Mouse (Mus musculus) thymus, postnatal 36 days (tissue): ENCODE results near the gene Acot8.

Experiments
- DNase-seq, 2 experiments: peaks; one replicate each; pipeline ENCODE4 v3.0.0; 2022; ENCODE audit warnings: mixed read lengths in 2 of 2

The Acot8 gene

DNA sequence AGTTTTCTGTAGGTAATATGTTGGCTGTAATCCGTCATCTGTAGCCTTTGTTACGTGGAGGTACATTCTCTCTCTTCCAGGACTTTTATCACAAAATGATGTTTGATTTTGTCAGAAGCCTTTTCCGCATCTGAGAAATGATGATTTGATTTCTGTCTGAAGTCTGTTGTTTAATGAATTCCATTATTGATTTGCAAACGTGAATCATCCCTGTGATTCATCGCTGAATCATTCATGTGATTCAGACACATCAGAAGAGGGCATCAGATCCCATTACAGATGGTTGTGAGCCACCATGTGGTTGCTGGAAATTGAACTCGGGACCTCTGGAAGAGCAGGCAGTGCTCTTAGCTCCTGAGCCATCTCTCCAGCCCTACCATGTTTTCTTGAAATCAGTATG is 55.7 kb downstream of the Acot8 start:
- DNase-seq = no peak

- DNase-seq = no peak
These were observed 56.5 kb downstream of the Acot8 start for GRCm38 (mm10) chr2:164748191-164748590.

- DNase-seq = no peak
These were observed 58.0 kb downstream of the Acot8 start for GRCm38 (mm10) chr2:164746693-164747092.

DNA sequence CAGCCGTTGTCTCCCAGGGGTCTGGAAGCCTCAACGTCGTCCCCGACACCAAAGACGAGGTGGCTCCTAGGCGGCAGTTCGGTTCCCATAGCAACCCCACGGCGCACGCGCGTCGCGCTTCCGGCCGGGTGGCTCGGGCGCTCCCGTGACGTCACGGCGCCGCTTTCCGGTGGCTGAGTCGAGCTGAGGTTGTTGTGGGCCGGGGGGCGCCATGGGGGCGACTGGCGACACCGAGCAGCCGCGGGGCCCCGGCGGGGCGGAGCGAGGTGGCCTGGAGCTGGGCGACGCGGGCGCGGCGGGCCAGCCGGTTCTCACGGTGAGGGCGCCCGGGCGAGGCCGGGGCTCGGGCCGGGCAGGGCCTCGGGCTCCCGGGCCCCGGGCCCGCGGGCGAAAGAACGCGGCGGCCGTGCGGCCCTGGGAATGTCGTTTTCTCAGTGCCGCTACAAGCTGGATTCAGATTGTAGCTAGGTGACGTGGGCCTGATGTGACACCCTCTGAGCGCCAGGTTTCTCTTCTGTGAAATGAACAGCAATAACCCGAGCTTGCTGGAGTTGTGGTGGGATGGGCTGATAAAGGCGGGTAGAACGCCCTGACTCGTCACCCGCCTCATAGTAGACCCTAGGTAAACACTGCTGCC is 58.7 kb downstream of the Acot8 start, which contains the start of the genes Wfdc3 and Dnttip1:
Gene Wfdc3, minus strand, starts transcription at position 89 of the 637 bp plus-strand sequence.
Gene Dnttip1, plus strand, starts transcription at position 141 of the 637 bp plus-strand sequence.
- peak; percentile 96 for DNase-seq

DNA sequence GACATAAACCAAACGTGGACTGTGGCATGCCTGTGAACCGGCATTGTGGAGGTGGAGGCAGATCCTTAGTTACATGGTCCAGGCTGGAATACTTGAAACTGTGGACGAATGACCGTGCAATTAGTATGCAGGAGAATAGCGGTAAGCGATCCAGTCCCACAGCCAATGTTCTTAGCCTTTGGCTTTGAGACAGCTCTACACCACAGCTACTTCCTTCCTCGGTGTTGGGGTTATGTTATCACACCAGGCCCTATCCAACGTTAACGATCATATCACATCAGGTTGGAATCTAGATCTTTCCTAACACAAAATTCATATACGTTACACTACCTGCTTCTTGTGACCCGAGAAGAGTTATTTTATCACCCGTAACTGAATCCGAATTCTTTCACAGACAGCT is 59.7 kb downstream of the Acot8 start:
- DNase-seq = no peak
